Mouse (Mus musculus): ENCODE results near the gene Epn3. TPM values are rescaled to one million over a fixed set of nuclear protein-coding genes. Genes with fewer than 3 reads are reported as not detected.

Gene Epn3
- polyA plus RNA-seq, 1 experiment from 2014 or later = 0.68 TPM

GRCm38 (mm10) chr11:94500362-94500761 lies 588 bp upstream of the Epn3 start:
- Histone ChIP-seq H3K4me3 (ENCODE audit: low read depth, low read length) (no peak overlapping the region), H3K27ac (ENCODE audit: low read depth, low read length) (no peak overlapping the region), H3K4me1 (ENCODE audit: control insufficient read depth, insufficient read depth, low read length) (peaks cover 17% of the 10 kb centered on the region), H3K27me3 (ENCODE audit: control insufficient read depth, insufficient read depth, low read length) (no peaks in the 10 kb centered on the region), H3K9ac (replicated peaks; ENCODE audit: low read depth, low read length) (no peak overlapping the region), H3K36me3 (ENCODE audit: control insufficient read depth, insufficient read depth, low read length) (no peaks in the 10 kb centered on the region), H3K4me2 (ENCODE audit: low read depth, low read length) (no peak overlapping the region), H3K9me3 (ENCODE audit: control insufficient read depth, low read length) (no peaks in the 10 kb centered on the region)
- 27% methylated on average over 8 of the region's 8 CpGs for WGBS
- ATAC-seq (ENCODE audit: low read depth) = no peak

GRCm38 (mm10) chr11:94499035-94499434 lies 739 bp downstream of the Epn3 start:
- H3K4me2 ChIP-seq (ENCODE audit: low read depth, low read length) = peak overlapping the region; percentile 47; the same call in 1 of the 2 replicates
- H3K36me3 ChIP-seq (ENCODE audit: control insufficient read depth, insufficient read depth, low read length) = no peaks in the 10 kb centered on the region
- H3K27me3 ChIP-seq (ENCODE audit: control insufficient read depth, insufficient read depth, low read length) = no peaks in the 10 kb centered on the region
- no peak overlapping the region for H3K9ac ChIP-seq (replicated peaks; ENCODE audit: low read depth, low read length)
- ATAC-seq (ENCODE audit: low read depth) = no peak; the same call in 1 of the 2 replicates
- 5% methylated on average over 2 of the region's 2 CpGs for WGBS
- H3K9me3 ChIP-seq (ENCODE audit: control insufficient read depth, low read length) = no peaks in the 10 kb centered on the region
- H3K27ac ChIP-seq (ENCODE audit: low read depth, low read length) = no peak overlapping the region
- H3K4me1 ChIP-seq (ENCODE audit: control insufficient read depth, insufficient read depth, low read length) = peaks cover 17% of the 10 kb centered on the region
- no peak overlapping the region for H3K4me3 ChIP-seq (ENCODE audit: low read depth, low read length)

- Histone ChIP-seq H3K36me3 (ENCODE audit: control insufficient read depth, insufficient read depth, low read length) (no peaks in the 10 kb centered on the region), H3K4me2 (ENCODE audit: low read depth, low read length) (peak overlapping the region; percentile 12; the same call in 1 of the 2 replicates), H3K4me1 (ENCODE audit: control insufficient read depth, insufficient read depth, low read length) (peaks cover 17% of the 10 kb centered on the region), H3K9ac (replicated peaks; ENCODE audit: low read depth, low read length) (no peak overlapping the region), H3K4me3 (ENCODE audit: low read depth, low read length) (no peak overlapping the region), H3K27me3 (ENCODE audit: control insufficient read depth, insufficient read depth, low read length) (no peaks in the 10 kb centered on the region), H3K9me3 (ENCODE audit: control insufficient read depth, low read length) (no peaks in the 10 kb centered on the region), H3K27ac (ENCODE audit: low read depth, low read length) (no peak overlapping the region)
- ATAC-seq (ENCODE audit: low read depth) = no peak
- WGBS = 20% methylated on average over 19 of the region's 19 CpGs
Measured at GRCm38 (mm10) chr11:94498093-94498996, 1.4 kb downstream of the Epn3 start.

GRCm38 (mm10) chr11:94495415-94495814 lies 4.4 kb downstream of the Epn3 start:
- 0 out of 2 replicates have a peak, but pooled peaks cover 2% of the 10 kb centered on the region for H3K27me3 ChIP-seq (ENCODE audit: control insufficient read depth, insufficient read depth, low read length)

GRCm38 (mm10) chr11:94491749-94492099 lies 8.1 kb downstream of the Epn3 start:
- Histone ChIP-seq H3K4me2 (ENCODE audit: low read depth, low read length) (peak overlapping the region; percentile 78; the same call in 1 of the 2 replicates), H3K9me3 (ENCODE audit: control insufficient read depth, low read length) (no peaks in the 10 kb centered on the region), H3K27me3 (ENCODE audit: control insufficient read depth, insufficient read depth, low read length) (0 out of 2 replicates have a peak, but pooled peaks cover 2% of the 10 kb centered on the region), H3K36me3 (ENCODE audit: control insufficient read depth, insufficient read depth, low read length) (no peaks in the 10 kb centered on the region), H3K4me3 (ENCODE audit: low read depth, low read length) (no peak overlapping the region), H3K27ac (ENCODE audit: low read depth, low read length) (no peak overlapping the region), H3K9ac (replicated peaks; ENCODE audit: low read depth, low read length) (no peak overlapping the region), H3K4me1 (ENCODE audit: control insufficient read depth, insufficient read depth, low read length) (no peaks in the 10 kb centered on the region)
- 61% methylated on average over 5 of the region's 7 CpGs for WGBS
- ATAC-seq (ENCODE audit: low read depth) = no peak

More at GRCm38 (mm10) chr11:94495415-94495814, 4.4 kb downstream of the Epn3 start:
- H3K27ac ChIP-seq (ENCODE audit: low read depth, low read length) = no peak overlapping the region
- H3K36me3 ChIP-seq (ENCODE audit: control insufficient read depth, insufficient read depth, low read length) = no peaks in the 10 kb centered on the region
- peaks cover 17% of the 10 kb centered on the region for H3K4me1 ChIP-seq (ENCODE audit: control insufficient read depth, insufficient read depth, low read length)
- no peak overlapping the region for H3K4me2 ChIP-seq (ENCODE audit: low read depth, low read length)
- no peaks in the 10 kb centered on the region for H3K9me3 ChIP-seq (ENCODE audit: control insufficient read depth, low read length)
- WGBS = 84% methylated on average over 3 of the region's 3 CpGs
- ATAC-seq (ENCODE audit: low read depth) = no peak
- H3K4me3 ChIP-seq (ENCODE audit: low read depth, low read length) = no peak overlapping the region
- no peak overlapping the region for H3K9ac ChIP-seq (replicated peaks; ENCODE audit: low read depth, low read length)

GRCm38 (mm10) chr11:94491035-94491748 lies 8.6 kb downstream of the Epn3 start:
- peak; percentile 76 for ATAC-seq (ENCODE audit: low read depth)
- no peaks in the 10 kb centered on the region for H3K4me1 ChIP-seq (ENCODE audit: control insufficient read depth, insufficient read depth, low read length)
- H3K27ac ChIP-seq (ENCODE audit: low read depth, low read length) = 0 out of 2 replicates have a peak overlapping the region, but pooled peaks have one; percentile 11
- H3K4me3 ChIP-seq (ENCODE audit: low read depth, low read length) = peak overlapping the region; percentile 44
- H3K36me3 ChIP-seq (ENCODE audit: control insufficient read depth, insufficient read depth, low read length) = no peaks in the 10 kb centered on the region
- peak overlapping the region; percentile 65 for H3K9ac ChIP-seq (replicated peaks; ENCODE audit: low read depth, low read length)
- peak overlapping the region; percentile 78 for H3K4me2 ChIP-seq (ENCODE audit: low read depth, low read length)
- WGBS = 5% methylated on average over 55 of the region's 55 CpGs
- no peaks in the 10 kb centered on the region for H3K9me3 ChIP-seq (ENCODE audit: control insufficient read depth, low read length)
- H3K27me3 ChIP-seq (ENCODE audit: control insufficient read depth, insufficient read depth, low read length) = 0 out of 2 replicates have a peak, but pooled peaks cover 2% of the 10 kb centered on the region

GRCm38 (mm10) chr11:94489745-94490144 lies 10.0 kb downstream of the Epn3 start:
- H3K27ac ChIP-seq (ENCODE audit: low read depth, low read length) = no peak overlapping the region
- 0 out of 2 replicates have a peak, but pooled peaks cover 2% of the 10 kb centered on the region for H3K27me3 ChIP-seq (ENCODE audit: control insufficient read depth, insufficient read depth, low read length)
- WGBS = 29% methylated on average over 4 of the region's 4 CpGs

GRCm38 (mm10) chr11:94488767-94489533 lies 10.8 kb downstream of the Epn3 start:
- no peaks in the 10 kb centered on the region for H3K4me1 ChIP-seq (ENCODE audit: control insufficient read depth, insufficient read depth, low read length)
- 88% methylated on average over 11 of the region's 11 CpGs for WGBS
- no peak overlapping the region for H3K27ac ChIP-seq (ENCODE audit: low read depth, low read length)
- no peak overlapping the region for H3K9ac ChIP-seq (replicated peaks; ENCODE audit: low read depth, low read length)
- no peak for ATAC-seq (ENCODE audit: low read depth)
- H3K36me3 ChIP-seq (ENCODE audit: control insufficient read depth, insufficient read depth, low read length) = no peaks in the 10 kb centered on the region
- no peaks in the 10 kb centered on the region for H3K9me3 ChIP-seq (ENCODE audit: control insufficient read depth, low read length)
- no peak overlapping the region for H3K4me2 ChIP-seq (ENCODE audit: low read depth, low read length)
- H3K4me3 ChIP-seq (ENCODE audit: low read depth, low read length) = no peak overlapping the region
- H3K27me3 ChIP-seq (ENCODE audit: control insufficient read depth, insufficient read depth, low read length) = 0 out of 2 replicates have a peak, but pooled peaks cover 2% of the 10 kb centered on the region

More at GRCm38 (mm10) chr11:94489745-94490144, 10.0 kb downstream of the Epn3 start:
- Histone ChIP-seq H3K9ac (replicated peaks; ENCODE audit: low read depth, low read length) (no peak overlapping the region), H3K4me1 (ENCODE audit: control insufficient read depth, insufficient read depth, low read length) (no peaks in the 10 kb centered on the region), H3K4me3 (ENCODE audit: low read depth, low read length) (no peak overlapping the region), H3K9me3 (ENCODE audit: control insufficient read depth, low read length) (no peaks in the 10 kb centered on the region), H3K4me2 (ENCODE audit: low read depth, low read length) (no peak overlapping the region), H3K36me3 (ENCODE audit: control insufficient read depth, insufficient read depth, low read length) (no peaks in the 10 kb centered on the region)
- ATAC-seq (ENCODE audit: low read depth) = no peak

All from neural tube, embryonic 14.5 days (tissue).